Mouse (Mus musculus): ENCODE results near the gene Celf2.

- no peak for TF ChIP-seq ZNF384 (IDR thresholded peaks at IDR 0.05; ENCODE audit: low read depth, low read length)
- no peak for TF ChIP-seq HCFC1 (IDR thresholded peaks at IDR 0.05; ENCODE audit: borderline replicate concordance, insufficient read depth, low read length)
- TF ChIP-seq ZC3H11A (IDR thresholded peaks at IDR 0.05; ENCODE audit: borderline replicate concordance, low read depth, low read length), result no peak
- no peak for TF ChIP-seq MAFK (IDR thresholded peaks at IDR 0.05; ENCODE audit: insufficient read depth, low read depth, low read length)
Measured at GRCm38 (mm10) chr2:6689689-6690088, 819.7 kb downstream of the Celf2 start.

Measured in ES-E14 (cell line).